Mouse (Mus musculus): ENCODE results near the gene Ube2d2b.

- TF ChIP-seq CTCF (IDR thresholded peaks at IDR 0.05) (no peak), EP300 (IDR thresholded peaks at IDR 0.05; ENCODE audit: insufficient read depth, low read depth, low read length) (no peak)
Measured at GRCm38 (mm10) chr5:107847349-107847748, 17.4 kb downstream of the Ube2d2b start.
